1 mouse cellular context compared by ENCODE assay signal in the genomic region with DNA sequence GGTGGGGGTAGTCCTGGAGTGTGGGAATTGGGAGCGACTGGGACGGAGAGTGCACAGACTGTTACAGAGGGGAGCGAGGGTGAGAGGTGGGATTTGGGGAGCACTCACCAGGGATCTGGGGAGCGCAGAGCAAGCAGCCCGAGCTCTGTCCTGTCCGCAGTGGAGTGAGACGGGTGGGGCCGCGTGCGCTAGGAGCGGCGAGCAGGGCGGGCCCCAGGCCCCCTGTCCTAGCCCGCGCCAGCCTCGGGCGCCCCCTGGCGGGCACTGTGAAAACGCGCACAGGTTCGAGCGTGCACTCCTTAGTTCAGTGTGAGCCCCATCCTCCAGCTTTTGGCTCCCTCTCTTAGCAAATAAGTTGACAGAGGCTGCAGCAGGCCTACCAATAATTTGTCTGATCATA.
TF ChIP-seq lines count a peak whose summit lies in the region.

Gene Ehd2 (minus strand): TSS at position 256 of the 400 bp plus-strand sequence.

TF ChIP-seq in CH12.LX, 34 proteins besides CTCF, POLR2A, EP300 and RAD21 (continued from another document):
- TF ChIP-seq USF1 (IDR thresholded peaks at IDR 0.05; ENCODE audit: low read depth, low read length) (no peak), KAT2A (IDR thresholded peaks at IDR 0.05; ENCODE audit: insufficient replicate concordance, low read length) (no peak), TBP (conservative IDR thresholded peaks at IDR 0.05; ENCODE audit: low read depth, low read length) (no peak), ZKSCAN1 (IDR thresholded peaks at IDR 0.05; ENCODE audit: borderline replicate concordance, low read depth, low read length) (no peak), RCOR1 (conservative IDR thresholded peaks at IDR 0.05; ENCODE audit: low read depth, low read length) (no peak), ZC3H11A (IDR thresholded peaks at IDR 0.05; ENCODE audit: low read depth, low read length) (peak; percentile 42; the same call in 1 of the 2 replicates), USF2 (conservative IDR thresholded peaks at IDR 0.05; ENCODE audit: low read depth, low read length) (no peak), BHLHE40 (IDR thresholded peaks at IDR 0.05; ENCODE audit: low read depth, low read length) (peak; percentile 48; the same call in 1 of the 2 replicates), NRF1 (IDR thresholded peaks at IDR 0.05; ENCODE audit: low read depth, low read length) (peak; percentile 31; the same call in 1 of the 2 replicates), MXI1 (IDR thresholded peaks at IDR 0.05; ENCODE audit: low read depth, low read length) (peak; percentile 50)
TF ChIP-seq in CH12.LX: peak in this region for 13.
